Mouse (Mus musculus) layer of hippocampus, adult 2 months (tissue): Measurements from ENCODE around the gene Poldip2. TPM values are rescaled to one million over a fixed set of nuclear protein-coding genes. Genes with fewer than 3 reads are reported as not detected.

Experiments
- DNase-seq, 2 experiments: peaks; one replicate each; pipeline ENCODE4 v3.0.0; 2022; ENCODE audit warnings: low spot score in 2 of 2
- H3K27ac ChIP-seq: fragments of 200-600 bp; 2 replicates; pipeline ENCODE4 v1.8.1; 2022
- H3K4me3 ChIP-seq: fragments of 200-600 bp; 2 replicates; pipeline ENCODE4 v1.8.1; 2022; ENCODE audit warnings: mild to moderate bottlenecking
- CTCF ChIP-seq: fragments of 200-600 bp; conservative IDR thresholded peaks from 2 replicates; pipeline ENCODE4 v1.8.1; 2022; ENCODE audit warnings: antibody characterized with exemption, mild to moderate bottlenecking, moderate library complexity
- total RNA-seq, 2 experiments: library from RNA; stranded (reverse); gene quantifications; 2 replicates each; pipeline ENCODE4 v1.2.3; 2021

The Poldip2 gene
- total RNA-seq, 2 experiments from 2014 or later: 121 to 122 TPM

DNA sequence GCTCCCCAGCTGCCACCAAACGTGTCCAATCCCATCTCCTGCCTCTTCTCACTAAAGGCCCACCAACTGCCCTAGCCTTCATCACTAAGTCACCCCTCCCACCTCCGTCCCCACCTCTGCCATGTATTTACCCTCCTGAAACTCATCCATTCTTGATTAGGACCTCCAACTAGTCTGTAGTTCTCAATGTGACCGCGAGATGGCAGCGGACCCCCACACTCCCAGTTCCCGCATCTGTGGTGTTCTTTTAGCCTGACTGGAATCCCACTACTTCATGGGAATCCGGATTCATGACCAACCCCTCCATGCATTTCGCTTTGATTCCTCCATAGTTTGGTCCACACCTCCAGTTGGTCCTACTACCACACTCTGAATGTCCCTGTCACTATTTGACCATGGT, 23.8 kb upstream of the Poldip2 start:
- TF ChIP-seq CTCF: peak; percentile 90

DNA sequence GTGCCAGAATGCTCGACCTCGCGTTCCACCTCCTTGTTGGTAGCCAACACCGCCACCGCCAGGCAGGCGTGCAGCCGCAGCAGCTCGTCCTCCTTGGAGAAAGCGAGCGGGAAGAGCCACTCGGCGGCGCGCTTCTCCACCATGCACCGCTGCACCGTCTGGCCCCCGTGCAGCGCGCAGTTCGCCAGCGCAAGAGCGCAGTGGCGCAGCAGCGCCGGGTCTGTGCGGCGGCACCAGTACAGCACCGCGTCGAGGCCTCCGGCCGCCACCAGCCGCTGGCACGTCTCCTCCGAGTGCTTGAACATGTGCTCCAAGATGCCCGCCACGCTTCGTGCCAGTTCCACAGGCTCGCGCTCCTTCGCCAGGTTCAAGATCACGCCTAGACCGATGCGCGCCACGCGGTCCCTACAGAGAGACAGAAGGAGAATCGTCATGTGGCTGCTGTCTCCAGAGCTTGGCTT, 21.2 kb upstream of the Poldip2 start:
- TF ChIP-seq CTCF: peak; percentile 54
- Histone ChIP-seq H3K27ac (peak overlapping the region; percentile 65), H3K4me3 (peak overlapping the region; percentile 50)
- DNase-seq: peak; percentile 45 to 59

More for the DNA sequence above, 23.8 kb upstream of the Poldip2 start:
- Histone ChIP-seq H3K27ac (no peak overlapping the region), H3K4me3 (no peak overlapping the region)
- peak; percentile 52 to 87 for DNase-seq

DNA sequence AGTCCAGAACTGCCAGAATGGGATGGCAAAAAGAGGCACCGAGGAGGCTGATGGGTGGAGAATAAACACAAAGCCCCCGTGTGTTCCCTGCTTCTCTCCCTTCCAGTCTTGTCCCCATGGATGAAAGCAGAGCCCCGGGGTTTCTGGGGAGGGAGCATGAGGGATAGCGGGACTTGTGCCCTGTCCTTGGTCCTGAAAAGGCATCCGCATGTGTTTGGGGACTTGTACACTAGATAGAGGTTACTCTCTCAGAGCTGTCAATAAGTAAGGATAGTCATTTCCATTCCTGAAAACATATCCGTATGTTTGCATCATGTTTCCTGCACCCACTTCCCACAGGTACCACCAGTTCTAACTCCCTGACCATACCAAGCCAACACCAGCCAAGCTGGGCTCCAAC, 16.1 kb upstream of the Poldip2 start:
- DNase-seq: no peak
- no peak for TF ChIP-seq CTCF
- Histone ChIP-seq H3K27ac (peak overlapping the region; percentile 6; the same call in 1 of the 2 replicates), H3K4me3 (peak overlapping the region; percentile 87)

DNA sequence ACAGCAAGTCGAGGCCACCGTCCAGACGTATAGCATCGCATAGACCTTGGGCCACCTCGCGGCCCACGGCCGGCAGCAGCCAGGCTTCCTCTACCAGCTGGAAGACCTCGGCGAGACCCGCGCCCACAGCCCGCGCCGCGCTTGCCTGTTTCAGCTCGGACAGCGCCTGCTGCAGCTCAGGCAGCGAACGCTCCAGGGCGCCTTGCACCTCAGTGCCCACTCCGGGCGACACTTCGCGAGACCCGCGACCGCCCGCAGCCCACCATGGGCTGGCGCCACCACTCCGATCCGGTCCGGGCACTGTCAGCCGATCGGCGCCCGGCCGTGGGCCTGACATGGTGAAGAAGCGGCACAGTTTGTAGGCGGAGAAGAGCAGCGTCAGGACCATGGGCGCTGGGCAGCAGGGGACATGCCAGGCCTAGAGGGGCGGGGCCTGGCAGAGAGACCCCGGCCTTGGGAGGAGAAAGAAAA, 14.9 kb upstream of the Poldip2 start:
- DNase-seq: no peak
- TF ChIP-seq CTCF: no peak
- peak overlapping the region; percentile 87 for H3K4me3 ChIP-seq
- peak overlapping the region; percentile 83 for H3K27ac ChIP-seq

DNA sequence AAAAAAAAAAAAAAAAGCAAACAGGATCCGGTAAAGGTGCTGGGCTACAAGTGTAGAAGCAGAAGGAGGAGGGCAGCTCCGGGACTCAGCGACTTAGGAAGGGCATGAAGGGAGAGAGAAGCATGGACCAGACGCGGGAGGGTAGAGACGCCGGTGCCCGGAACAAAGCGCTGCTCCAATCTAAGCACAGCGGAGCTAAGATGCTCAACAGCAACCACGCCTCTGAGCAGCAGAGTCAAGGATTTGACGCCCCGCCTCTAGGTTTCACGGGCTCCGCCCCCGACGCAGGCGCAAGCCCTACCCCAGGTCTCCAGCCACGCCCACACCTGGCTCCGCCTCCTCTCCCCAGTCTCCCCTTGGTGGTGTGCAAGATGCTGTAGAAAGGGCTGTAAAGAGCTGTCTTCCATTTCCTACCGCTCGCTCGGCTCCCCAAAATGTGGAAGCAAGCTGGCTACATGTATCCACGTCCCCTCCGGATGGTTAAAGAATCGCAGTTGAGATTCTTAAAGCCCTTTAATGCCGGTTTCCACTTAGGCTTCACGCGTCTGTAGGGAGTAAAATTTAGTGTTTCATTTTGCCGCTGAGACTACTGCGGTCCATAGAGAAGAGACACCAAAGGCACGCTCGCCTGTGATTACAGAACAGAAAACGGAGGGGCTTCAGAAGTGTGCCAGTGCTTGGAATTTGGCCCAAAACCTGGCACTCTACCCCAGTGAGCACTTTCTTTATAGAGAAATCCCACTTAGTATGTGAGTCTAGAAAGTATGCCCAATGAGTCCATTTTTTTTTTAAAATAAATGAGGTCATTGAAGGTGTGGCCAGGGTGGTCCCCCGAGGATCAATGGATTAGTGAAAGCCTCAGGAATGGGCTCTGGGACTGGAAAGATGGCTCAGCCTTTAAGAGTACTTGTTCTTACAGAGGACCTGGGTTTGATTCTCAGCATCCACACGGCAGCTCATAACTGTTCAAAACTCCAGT, 14.2 kb upstream of the Poldip2 start, which contains the start of gene Sarm1:
Sarm1 (minus strand) TSS at position 211 of the 979 bp plus-strand sequence.
- DNase-seq: peak; percentile 96

DNA sequence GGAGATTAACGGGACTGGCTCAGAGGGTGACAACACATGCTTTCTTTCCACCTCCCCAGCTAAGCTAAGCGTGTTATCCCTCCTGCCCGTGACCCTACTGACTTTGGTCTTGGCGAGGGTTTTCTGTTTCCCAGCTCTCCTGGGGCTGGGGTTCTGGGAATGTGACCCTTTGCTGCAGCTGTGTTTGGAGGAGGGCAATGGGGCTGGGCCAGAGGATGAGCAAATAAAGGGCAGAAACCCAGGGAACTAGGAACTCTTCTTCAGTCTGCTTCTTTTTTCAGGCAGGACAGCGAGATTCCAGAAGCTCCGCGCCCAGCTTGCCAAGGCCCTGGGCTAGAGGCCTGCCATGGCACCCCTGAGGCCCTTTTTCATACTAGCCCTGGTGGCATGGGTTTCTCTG, 13.0 kb upstream of the Poldip2 start, which contains the start of gene Vtn:
Vtn (plus strand) TSS at position 88 of the 400 bp plus-strand sequence.
- no peak for TF ChIP-seq CTCF

More for the DNA sequence above, 14.2 kb upstream of the Poldip2 start, which contains the start of gene Sarm1:
- TF ChIP-seq CTCF: peak; percentile 32
- Histone ChIP-seq H3K27ac (peak within 1 kb of the TSS; percentile 83), H3K4me3 (peak within 1 kb of the TSS; percentile 87)

DNA sequence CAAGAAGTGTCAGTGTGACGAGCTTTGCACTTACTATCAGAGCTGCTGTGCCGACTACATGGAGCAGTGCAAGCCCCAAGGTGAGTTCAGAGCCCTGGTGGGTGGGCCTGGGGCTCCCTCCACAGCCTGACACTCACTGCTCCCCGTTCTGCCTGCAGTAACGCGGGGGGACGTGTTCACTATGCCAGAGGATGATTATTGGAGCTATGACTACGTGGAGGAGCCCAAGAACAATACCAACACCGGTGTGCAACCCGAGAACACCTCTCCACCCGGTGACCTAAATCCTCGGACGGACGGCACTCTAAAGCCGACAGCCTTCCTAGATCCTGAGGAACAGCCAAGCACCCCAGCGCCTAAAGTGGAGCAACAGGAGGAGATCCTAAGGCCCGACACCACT, 12.4 kb upstream of the Poldip2 start:
- H3K4me3 ChIP-seq: peak overlapping the region; percentile 9; the same call in 1 of the 2 replicates
- no peak overlapping the region for H3K27ac ChIP-seq
- DNase-seq: no peak
- no peak for TF ChIP-seq CTCF

More for the DNA sequence above, 13.0 kb upstream of the Poldip2 start, which contains the start of gene Vtn:
- no peak for DNase-seq
- Histone ChIP-seq H3K4me3 (peak within 1 kb of the TSS; percentile 87), H3K27ac (peak within 1 kb of the TSS; percentile 83)

DNA sequence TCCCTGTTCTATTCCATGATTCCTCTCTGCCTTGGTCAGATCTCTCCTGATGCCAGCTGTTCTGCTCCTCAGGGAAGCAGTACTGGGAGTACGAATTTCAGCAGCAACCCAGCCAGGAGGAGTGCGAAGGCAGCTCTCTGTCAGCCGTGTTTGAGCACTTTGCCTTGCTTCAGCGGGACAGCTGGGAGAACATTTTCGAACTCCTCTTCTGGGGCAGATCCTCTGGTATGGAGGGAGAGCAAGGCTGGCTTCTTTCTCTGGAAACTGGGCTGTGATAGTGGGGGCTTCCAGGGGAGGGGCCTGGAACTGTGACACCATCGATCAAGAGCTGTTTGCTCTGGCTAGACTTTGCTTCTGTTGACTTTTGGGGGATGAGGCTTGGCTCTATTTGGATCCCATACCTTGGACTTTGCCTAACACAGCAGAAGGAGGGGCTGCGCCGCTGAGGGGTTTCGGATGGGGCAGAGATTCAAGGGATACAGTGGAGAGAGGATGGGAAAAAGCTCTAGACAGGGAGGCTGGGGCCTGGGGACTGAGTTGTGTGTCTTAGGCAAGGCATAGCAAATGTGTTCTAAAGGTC, 11.3 kb upstream of the Poldip2 start:
- DNase-seq: no peak
- peak overlapping the region; percentile 3; the same call in 1 of the 2 replicates for H3K4me3 ChIP-seq
- no peak for TF ChIP-seq CTCF
- no peak overlapping the region for H3K27ac ChIP-seq

DNA sequence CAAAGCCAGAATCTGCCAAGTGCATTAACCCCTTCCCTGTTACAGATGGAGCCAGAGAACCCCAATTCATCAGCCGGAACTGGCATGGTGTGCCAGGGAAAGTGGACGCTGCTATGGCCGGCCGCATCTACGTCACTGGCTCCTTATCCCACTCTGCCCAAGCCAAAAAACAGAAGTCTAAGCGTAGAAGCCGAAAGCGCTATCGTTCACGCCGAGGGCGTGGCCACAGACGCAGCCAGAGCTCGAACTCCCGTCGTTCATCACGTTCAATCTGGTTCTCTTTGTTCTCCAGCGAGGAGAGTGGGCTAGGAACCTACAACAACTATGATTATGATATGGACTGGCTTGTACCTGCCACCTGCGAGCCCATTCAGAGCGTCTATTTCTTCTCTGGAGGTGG, 10.5 kb upstream of the Poldip2 start:
- Histone ChIP-seq H3K4me3 (no peak overlapping the region), H3K27ac (no peak overlapping the region)
- no peak for TF ChIP-seq CTCF
- DNase-seq: no peak

DNA sequence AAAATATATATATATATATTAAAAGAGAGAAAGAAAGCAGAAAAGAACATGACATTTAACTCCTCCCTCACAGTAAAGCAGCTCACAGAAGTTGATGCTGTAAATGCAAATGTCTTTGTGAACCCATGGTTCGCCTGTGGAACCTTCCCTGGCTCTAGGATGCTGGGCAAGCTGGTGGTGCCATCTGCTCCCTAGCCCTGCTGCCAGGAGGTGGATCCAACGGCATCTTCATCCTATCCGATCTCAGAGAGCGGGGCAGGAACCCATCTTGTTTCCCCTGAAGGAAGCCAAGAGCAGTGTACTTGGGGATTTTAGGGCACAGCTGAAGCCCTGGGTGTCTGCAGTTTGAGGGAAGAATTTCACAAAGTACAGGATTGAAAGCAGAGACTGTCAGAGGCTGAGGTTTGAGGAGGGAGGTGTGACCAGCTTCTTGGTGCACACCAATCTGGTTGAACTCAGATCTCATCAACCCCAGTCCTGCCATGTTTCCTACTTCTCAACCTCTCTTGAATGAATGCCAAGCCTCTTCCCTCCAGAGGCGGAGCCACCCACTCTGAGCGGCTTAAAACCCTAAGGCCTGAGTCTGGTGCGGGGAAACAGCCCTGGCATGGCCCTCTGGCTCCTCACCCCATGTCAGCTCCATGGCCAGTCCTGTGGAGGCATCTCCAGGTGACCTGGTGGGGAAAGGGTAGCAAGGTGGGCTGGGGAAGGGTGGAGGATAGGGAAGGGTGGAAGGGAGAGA, 8.9 kb upstream of the Poldip2 start, which contains the start of gene Sebox:
Sebox (plus strand) TSS at position 539 of the 742 bp plus-strand sequence.
- H3K4me3 ChIP-seq: no peak within 1 kb of the TSS
- TF ChIP-seq CTCF: no peak
- DNase-seq: peak; percentile 66 to 69
- H3K27ac ChIP-seq: peak within 1 kb of the TSS; percentile 77

DNA sequence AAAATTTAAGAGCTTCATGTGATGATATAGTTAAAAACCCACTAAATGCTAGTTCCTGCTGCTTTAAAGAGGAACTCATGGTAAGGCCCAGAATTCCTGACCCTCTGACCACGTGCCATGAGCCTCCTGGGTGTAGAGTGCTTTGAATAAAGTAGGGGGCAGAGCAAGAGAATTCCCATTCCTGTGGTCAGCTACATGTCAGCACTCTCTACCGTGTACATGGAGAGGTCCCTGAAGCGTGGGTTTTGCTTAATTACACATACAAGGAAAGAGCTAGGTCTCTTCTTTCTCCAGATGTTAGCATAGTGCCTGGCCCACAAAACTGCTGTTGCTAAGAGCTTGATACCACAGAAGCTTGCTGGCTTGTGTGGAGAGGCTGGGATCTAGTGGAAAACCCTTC, 6.6 kb upstream of the Poldip2 start:
- H3K4me3 ChIP-seq: no peak overlapping the region
- DNase-seq: no peak
- no peak overlapping the region for H3K27ac ChIP-seq
- no peak for TF ChIP-seq CTCF

DNA sequence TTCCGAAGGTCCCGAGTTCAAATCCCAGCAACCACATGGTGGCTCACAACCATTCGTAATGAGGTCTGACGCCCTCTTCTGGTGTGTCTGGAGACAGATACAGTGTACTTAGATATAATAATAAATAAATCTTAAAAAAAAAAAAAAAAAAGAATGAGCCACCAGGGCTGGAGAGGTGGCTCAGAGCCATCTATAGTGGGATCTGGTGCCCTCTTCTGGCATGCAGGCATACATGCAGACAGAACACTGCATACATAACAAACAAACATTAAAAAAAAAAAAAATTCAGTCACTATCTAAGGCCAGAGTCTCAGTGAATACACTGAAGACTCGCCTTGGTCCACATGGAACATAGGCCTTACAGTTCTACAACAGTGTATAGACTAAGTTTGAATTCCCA, 2.8 kb upstream of the Poldip2 start:
- Histone ChIP-seq H3K27ac (no peak overlapping the region), H3K4me3 (no peak overlapping the region)
- no peak for DNase-seq
- TF ChIP-seq CTCF: peak; percentile 75
